Mouse (Mus musculus) megakaryocyte progenitor cell, adult 5-6 weeks (primary cell): ENCODE measurements around the gene Plcb4. TPM values are rescaled to one million over a fixed set of nuclear protein-coding genes. Genes with fewer than 3 reads are reported as not detected.

Experiments used
- ATAC-seq: replicated peaks from 2 replicates; pipeline ENCODE4 v1.8.0; 2016; ENCODE audit warnings: mild to moderate bottlenecking, moderate TSS enrichment, inconsistent platforms; ENCODE audit not compliant: poor library complexity
- total RNA-seq, 2 experiments: library from RNA; stranded (forward) in 1 of 2; stranded (reverse) in 1 of 2; fragments of 157-497, 149-512 nt in 1 of 2; fragments of 200-1000 nt in 1 of 2; gene quantifications; 2 replicates each; pipeline versions ENCODE4 v1.2.3 to v1.2.4; 2015 to 2017

Plcb4 gene
- total RNA-seq, 2 experiments from 2014 or later: 17.7 to 29.9 TPM

DNA sequence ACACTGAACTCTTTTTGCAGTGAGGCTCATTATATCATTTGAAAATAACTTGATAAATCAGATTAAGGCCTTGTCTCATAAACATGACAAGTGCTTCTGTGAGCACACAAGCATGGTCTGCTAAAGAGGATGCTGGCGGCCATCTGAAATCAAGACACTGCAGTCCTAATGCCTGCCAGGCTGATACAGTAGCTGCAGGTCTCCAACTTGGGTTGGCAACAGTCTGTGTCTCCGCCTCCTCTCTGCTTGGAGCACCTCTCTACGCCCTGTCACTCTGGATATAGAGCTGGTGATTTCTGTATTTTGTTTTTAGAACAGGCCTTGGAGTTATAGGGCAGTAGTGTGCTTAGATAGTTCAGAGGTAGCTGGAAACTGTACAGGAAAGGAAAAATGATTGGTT is 188.1 kb downstream of the Plcb4 start:
- no peak for ATAC-seq

DNA sequence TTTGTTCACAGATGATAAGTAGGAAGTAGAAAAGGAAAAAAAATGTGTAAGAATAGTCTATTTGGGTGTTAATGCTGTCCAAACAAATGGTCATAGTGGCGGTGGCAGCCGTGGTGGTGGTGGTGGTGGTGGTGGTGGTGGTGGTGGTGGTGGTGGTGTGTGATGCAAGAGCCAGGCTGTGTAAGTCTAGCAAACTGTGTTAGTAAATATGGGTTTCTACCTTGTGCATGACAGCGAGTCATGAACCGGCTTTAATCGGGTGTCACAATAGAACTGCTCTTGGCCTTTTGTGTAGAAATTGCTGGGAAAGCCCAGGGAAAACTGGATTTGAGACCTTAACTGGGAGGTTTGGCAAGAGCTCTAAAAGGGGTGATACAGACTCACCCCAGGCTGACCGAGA is 188.9 kb downstream of the Plcb4 start:
- ATAC-seq: peak; percentile 65

DNA sequence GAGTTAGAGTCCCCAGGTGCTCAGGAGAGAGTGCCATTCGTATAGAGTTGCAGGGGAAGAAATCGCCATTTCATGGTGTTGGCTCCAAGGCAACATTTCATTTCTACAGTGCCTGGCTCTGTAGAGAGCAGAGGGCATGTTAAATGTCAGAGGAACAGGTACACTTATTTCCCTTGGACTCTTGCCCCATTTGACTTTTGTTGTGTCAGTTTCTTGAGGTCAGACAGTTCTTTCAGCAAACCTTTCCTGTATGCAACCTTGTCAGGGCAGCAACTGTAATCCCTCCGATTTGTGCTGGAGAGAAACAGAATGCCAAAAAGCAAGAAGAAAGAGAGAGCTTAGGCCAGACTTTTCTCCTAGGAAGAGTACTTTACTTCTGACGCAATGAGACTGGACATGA is 189.4 kb downstream of the Plcb4 start:
- ATAC-seq: no peak

DNA sequence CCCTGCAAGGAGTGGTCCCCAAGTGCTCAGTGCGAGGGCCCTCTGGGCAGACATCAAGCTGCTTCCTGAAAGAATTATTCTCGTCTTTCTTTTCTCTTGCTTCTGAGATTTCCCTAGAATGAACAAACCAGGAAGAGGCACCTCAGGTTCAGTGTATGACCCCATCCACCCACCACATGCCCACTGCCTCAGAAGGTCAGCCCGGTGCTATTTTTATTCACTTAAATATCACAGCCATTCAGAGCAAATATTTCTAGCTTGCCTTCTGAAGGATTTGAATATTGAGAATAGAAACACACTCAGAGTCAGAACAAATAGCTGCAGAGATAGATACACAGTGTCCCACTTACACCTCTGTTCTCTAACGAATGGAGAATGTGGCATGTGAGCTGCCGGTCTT is 193.2 kb downstream of the Plcb4 start:
- ATAC-seq: no peak

DNA sequence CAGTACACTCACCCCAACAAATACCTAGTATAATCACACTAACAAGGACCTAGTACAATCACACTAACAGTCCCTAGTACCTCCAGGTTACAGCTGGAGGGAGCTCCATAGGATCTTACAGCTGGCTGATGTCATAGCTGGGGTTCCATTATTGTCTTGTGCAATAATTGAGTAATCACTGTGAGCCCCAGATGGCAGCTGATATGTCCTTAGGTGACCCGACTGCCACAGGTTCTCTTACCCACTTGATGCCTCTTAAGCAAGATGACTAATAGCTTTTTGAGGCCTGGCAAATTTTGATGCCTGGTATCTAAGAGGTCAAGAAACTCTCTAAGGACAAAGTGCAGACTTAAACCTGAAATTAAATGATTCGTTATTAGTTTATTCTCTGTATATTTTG is 194.3 kb downstream of the Plcb4 start:
- ATAC-seq: peak; percentile 96

DNA sequence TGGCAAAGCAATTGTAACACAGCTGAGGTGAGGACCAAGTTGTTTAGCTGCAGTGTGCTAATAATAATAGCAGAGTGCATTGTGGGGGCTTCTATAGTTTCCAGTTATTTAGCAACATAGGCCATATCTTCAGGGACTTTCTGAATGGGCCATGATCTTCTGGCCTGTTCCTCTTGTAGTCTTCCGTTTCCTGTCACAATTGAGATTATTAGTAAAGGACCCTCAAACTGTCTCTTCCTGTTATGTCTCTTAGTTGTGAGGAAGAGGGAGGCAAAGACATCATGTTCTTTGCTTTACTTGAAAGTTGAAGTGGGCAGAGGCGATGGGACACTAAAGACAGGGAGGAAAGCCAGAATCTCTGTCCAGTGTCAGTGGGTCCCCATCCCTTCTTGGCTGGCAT is 195.2 kb downstream of the Plcb4 start:
- ATAC-seq: peak; percentile 30

DNA sequence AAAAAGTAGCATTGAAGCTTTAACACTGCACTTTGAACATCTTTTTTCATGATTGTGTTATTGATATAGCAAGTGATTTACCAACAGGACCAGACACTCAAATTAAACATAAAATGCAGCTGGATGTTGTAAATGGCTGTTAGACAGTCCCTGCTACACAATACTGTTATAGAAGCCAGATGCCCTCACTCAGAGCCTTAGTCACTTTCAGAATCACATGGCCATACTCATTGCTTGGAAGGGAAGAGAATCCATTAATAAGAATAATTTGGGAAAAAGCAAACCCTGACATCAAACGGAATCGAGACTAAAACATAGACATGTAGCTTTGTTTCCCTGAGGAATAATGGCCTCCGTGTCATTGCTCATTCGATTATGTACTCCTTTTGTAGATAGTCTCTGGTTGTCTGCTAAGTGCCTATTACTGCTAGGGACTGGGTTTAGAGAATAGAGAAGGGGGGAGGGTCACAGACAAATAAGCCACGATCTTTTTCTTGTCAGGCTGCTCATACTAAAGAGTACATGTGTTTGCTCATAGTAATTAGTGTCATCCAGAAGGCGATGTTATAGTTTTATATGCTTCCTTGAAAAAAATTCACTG is 197.2 kb downstream of the Plcb4 start:
- ATAC-seq: no peak

DNA sequence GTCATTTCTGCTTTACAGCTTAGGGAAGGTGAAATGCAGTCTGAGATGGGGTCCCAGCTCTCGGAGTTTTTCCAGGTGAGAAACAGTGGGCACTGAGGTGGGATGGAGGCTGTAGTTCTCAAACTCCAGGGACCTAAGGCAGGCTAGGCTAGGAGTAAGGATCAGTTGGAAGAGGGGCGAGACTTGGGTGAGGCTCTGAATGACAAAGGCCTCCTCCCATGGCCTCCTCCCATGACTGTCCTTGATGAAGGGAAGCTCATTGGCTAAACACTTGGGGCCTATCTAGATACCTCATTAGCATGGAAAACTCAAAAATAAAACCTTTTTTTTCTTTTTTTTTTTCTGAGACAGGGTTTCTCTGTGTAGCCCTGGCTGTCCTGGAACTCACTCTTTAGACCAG is 198.0 kb downstream of the Plcb4 start:
- no peak for ATAC-seq

DNA sequence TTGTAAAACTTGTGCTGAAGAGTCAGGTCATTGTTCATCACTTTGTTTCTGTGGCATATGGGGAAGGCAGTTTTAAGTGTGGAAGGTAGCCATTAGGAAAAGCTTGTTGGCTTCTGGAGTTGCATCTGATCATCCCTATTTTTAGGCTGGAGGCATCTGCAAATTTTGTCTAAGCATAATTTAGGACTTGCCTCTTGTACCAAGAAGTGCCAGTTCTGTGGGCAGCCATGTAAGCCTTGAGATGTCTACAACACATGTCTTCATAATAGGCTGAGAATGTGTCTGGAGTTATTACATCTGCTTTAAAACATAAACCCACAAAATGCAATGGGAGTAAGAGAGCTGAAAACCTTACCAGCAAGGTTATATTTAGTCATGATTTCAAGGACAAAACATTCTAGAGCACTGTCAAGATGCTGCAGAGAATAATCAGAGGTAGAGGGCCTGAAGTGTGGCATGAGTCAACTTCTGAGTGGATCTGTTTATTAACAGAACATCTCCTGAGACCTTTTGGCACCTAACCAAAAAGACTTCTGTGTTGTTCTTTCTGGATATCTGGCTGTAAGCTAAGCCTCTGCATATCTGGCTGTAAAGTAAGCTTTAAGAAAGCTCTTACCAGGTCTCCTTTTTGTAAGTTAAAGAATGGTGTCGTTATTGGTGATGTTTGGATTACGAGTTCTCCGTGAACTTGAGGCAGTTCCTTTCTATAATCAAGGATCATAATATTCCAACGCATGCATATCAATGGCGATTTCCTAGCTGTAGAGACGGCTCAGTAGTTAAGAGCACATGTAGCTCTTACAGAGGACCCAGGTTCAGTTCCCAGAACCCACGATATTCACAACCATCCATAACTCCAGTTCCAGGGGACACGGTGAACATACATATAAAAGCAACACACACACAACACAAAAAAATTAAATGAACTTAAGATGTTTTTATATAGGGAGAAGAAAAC is 203.0 kb downstream of the Plcb4 start:
- 0 out of 2 replicates have a peak, but pooled peaks have one; percentile 10 for ATAC-seq

DNA sequence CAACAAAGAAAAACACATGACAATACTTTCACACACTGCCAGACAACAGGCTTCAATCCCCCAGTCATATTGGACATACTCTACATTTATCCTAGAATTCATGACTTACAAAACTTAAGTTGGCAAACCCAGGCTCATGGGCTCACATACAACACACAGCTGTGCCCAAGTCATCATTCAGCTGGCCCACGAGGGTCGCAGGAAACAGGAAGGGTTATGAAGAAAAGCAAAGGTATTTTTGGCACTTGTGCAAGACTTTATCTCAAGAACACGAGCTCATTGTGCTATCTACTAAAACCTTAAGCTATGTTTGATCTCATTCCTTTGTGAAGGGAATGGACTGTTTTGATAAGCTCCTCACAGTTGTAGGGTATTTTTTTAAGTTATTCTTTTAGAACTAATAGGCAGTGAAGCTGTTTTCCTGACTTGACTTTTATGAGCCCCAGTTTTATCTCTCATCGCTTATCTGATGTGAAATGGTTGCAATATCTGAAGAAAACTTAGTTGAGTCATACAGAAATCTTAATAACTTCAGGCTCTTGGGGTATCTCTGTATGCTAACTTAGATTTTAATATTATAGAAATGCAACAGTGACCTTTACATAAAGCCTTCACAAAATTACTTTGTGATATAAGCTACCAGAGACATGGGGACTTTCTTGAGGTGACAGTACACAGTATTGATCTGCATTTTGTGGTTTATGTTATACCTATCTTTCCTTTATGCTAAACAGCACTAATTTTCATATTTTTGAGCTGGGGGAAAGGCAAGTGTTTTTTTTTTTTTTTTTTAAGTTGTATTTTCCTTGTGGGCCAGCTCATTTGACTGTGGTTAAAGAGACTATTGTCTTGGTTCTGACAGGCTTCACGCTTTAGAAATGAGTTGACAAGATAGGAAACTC is 203.9 kb downstream of the Plcb4 start:
- ATAC-seq: peak; percentile 77

DNA sequence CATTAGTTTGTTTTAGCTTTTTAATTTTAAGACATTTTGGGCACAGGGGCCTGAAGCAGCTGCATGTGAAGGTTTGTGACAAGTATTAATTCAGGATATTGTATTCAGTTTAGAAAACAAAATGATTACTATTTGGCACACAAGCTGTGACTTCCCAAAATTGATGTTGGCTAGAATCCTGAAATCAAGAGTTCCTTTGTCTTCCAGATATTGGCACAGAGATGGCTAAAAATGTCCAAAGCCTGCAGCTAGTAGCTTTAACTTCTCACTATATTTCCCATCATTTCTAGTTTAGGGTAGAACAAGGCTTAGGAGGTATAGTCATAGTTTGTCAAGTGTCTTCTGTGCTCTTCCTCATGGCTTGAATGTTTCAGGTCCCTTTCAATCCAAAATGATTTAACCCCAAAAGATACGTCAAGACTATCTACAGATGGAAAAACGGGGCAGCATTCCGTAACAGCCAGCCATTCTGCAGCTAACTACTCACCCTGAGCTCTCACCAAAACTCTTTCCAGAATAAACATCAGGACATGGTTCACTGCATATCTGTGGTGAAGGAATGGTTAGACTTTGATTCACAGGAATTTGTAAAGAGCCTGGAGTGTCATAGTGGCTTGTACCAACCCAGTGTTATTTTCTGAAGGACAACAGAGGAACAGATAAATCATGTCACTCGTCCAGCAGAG is 204.7 kb downstream of the Plcb4 start:
- no peak for ATAC-seq

DNA sequence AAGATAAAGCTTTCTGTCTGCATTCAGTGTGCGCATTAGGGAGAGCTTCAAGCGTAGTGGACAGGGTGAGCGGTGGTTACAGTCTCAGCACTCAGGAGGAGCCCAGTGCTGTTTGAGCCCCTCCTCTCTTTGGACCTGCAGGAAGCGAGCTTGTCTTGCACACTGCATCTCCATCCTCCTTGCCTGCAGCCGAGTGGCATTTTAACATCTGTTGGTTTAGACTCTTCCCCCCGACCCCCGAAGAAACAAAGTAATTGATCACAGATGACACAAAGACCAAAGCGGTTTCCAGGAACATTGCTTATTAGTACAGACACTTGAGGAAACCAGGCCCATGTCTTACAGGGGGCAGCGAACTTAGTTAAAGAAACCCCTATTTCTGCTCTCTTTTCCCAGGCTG is 207.6 kb downstream of the Plcb4 start:
- ATAC-seq: no peak

DNA sequence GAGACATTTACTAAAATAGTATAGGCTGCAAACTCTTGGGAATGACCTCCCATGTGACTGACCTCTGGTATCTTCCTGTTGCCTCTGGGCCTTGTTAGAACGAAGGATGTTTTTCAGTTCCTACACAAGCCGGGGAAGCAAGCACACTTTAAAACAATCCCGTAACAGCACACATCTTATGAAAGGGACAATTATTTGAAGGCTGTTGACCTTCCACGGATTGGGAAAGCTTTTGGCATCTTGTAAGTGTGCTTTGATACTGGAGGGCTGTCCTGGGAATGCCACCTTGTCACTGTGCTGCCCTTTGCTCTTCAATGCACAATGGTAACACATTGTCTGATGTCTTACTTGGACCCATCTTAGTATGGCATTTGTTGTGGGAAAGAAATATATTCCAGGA is 208.0 kb downstream of the Plcb4 start:
- no peak for ATAC-seq

DNA sequence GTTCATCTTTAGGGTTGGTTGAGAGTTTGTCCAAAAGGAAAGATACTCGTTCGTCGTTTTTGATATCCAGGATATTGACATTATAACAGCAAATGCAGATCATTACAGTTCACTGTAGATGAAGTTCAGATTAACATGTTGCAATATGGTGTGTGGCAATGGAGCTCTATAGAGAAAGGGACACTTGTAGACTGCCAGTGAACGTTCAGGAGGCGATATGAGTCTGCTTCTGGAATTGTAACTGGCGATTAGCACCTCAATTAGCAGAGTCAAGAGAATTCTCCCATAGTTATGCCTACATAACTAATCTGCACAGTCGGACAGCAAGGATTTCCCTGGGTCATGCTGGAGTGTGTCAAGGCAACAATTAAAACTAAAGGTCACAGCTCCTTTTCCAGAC is 210.8 kb downstream of the Plcb4 start:
- peak; percentile 55; the same call in 1 of the 2 replicates for ATAC-seq

DNA sequence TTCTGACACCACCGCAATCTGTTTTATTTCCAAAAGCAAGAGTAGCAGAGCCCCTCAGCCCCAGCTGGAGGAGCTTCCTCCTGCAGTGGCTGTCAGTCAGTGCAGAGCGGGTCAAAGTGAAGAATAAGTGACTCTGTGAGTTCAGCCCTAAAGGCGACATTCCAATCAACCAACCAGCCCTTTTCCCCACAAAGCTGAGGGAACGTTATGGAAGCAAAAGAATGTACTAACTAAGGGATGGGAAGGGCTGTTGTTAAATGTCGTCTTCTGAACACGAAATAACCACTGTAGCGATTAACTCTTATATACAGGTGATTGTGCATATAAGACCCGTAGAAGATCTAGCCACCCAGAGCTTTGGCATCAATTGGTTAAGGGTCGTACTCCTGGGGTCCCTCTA is 214.3 kb downstream of the Plcb4 start:
- no peak for ATAC-seq

DNA sequence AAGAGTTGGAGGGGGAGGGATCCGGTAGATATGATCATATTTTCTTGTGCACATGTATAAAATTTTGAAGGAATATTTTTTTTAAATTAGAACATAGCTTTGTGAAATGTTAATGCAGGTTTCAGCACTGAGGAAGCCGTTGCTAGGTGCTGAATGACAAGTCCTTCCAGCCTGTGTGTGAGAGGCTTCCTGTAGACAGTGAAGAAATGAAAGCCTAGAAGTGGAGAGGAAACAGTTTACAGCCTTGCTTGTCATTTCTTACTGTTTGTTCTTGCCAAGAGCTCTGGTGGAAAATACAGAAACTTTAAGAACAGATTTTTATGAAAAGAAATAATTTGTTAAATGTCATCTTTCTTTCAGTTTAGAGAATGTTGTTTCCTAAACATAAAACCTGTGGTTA is 214.9 kb downstream of the Plcb4 start:
- peak; percentile 69 for ATAC-seq

DNA sequence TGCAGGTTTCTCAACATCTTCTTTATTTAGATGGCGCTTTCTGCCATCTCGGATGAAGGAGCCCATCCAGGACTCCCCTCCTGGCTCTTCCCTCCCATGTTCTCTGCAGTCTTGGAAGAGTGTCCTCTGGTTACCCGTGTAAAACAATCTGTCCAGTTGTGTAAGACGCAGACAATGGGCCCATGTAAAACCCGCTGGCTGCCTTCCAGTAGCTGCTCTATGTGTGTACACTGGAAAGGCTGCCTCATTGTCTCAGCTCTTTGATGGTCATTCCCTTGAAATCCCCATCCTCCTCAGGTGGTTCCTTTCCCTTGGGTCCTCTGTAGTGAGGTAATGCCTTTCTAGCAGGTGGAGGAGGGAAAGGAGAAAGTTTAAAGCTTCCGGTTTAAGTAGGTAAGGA is 216.7 kb downstream of the Plcb4 start:
- ATAC-seq: no peak

DNA sequence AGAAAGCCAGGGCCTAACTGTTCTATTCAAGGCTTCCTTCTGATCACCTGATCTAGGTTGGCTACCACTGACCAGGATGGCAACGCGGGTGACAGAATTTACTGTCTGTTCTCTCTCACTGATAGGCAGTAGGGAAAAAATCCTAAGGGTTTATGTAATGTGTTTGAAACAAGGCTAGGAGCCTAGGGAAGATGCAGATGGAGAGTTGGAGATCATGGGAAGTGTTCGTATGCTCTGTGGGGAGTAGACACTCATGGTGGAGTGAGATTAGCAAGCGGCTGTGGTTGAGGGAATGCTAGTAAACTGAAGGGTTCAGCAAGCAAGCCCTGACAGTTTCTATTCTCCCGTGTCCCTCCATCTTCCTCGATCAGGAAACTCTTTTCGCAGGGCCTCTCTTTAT is 220.5 kb downstream of the Plcb4 start:
- no peak for ATAC-seq

DNA sequence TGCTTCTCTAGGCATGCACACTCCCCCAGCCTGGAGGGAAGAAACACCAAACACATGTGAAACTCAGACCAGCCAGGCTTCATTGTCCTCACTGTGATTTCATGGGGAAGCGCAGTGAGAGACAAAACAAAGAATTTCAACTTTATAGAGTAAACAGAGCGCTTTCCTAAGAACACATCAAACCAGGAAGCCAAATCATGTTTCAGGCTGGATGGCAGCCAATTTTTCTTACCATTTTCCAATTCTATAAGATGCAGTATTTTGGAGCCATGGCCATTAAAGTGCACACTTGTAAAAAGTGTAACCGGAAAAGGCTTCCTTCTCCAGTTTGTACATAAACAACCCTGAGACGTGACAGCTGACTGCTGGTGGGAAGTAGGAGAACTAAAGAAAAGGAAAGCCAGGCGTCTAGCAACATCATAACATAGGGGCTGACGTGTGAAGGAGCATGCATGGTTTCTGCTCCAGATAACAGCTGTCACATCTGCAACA is 221.5 kb downstream of the Plcb4 start:
- peak; percentile 37; the same call in 1 of the 2 replicates for ATAC-seq

DNA sequence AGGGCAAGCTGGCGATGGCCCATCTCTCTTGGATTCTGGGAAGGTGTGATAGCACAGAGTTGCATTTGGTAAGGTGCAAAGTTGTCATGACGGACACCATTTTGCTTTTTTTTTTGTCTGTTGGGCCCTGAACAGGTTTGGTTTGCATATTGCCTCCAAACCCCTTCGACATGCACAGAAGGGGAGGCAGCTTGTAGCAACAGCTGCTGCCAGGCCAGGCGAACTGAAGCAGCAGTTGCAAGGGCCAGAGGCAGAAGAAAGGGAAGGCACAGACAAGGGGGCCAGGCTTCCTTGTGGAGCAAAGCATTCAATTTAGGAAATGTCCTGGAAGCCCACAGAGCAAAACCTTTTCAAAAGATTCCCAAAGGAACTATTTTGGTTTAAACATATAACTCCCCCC is 224.5 kb downstream of the Plcb4 start:
- ATAC-seq: no peak
